ENCODE assay signal across 29 mouse cellular contexts in the genomic region with DNA sequence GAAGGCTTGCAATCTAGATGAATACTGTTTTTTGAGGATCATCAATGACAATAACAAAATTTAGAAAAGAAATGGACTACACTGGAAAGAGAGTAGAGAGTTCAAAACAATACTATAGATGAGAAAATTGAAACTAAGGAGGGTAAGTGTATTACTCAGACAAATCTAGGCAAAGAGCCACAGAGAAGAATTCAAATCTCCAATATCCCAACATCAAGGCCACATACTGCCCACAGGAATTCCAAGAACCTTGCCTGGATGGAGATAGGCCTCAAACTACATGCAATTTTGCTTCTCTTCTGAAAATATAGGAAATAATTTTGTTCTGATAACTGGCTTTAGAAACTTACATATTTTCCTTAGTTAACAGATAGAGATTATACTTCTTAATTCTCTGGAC. TPM values are rescaled to one million over a fixed set of nuclear protein-coding genes. Genes with fewer than 3 reads are reported as not detected.
"Had no signal": no experiment of that assay in that cellular context is flagged by ENCODE, and none has a peak within 500 bp of the region (broad histone marks: within the 10 kb centered on the region; RNA-seq: fewer than 3 reads in every experiment).

No protein-coding gene starts in this region.

- H3K4me3 ChIP-seq: gastrocnemius, adult 2 months; heart, embryonic 10.5 days; heart, embryonic 12.5 days; hindbrain, embryonic 10.5 days; hindbrain, embryonic 12.5 days; layer of hippocampus, adult 2 months; left cerebral cortex, adult 2 months; limb, embryonic 10.5 days; limb, embryonic 12.5 days; liver, embryonic 13.5 days; liver, embryonic 15.5 days had no signal

- H3K27ac ChIP-seq: gastrocnemius, adult 2 months; heart, embryonic 10.5 days; hindbrain, embryonic 10.5 days; hindbrain, embryonic 12.5 days; hindbrain, embryonic 14.5 days; hindbrain, postnatal 0 days; layer of hippocampus, adult 2 months; left cerebral cortex, adult 2 months; limb, embryonic 10.5 days; limb, embryonic 12.5 days; liver, embryonic 13.5 days; liver, embryonic 15.5 days had no signal

- H3K9ac ChIP-seq: heart, embryonic 12.5 days; hindbrain, embryonic 12.5 days; hindbrain, embryonic 14.5 days; limb, embryonic 12.5 days; liver, embryonic 13.5 days; liver, embryonic 15.5 days had no signal

- DNase-seq: gastrocnemius, adult 2 months; gastrocnemius, postnatal 10 days; gastrocnemius, postnatal 25 days; heart, adult 18-20 months; heart, postnatal 10 days; heart, postnatal 4 days; kidney, adult 18-20 months; kidney, adult 8-10 months; kidney, postnatal 10 days; kidney, postnatal 25 days; kidney, postnatal 4 days had no signal

- H3K27me3 ChIP-seq: heart, embryonic 12.5 days; hindbrain, embryonic 12.5 days; limb, embryonic 12.5 days; liver, embryonic 13.5 days; liver, embryonic 15.5 days had no signal

- H3K9me3 ChIP-seq: heart, embryonic 10.5 days; heart, embryonic 12.5 days; hindbrain, embryonic 10.5 days; hindbrain, embryonic 12.5 days; limb, embryonic 10.5 days; limb, embryonic 12.5 days; liver, embryonic 13.5 days; liver, embryonic 15.5 days had no signal

- H3K36me3 ChIP-seq: heart, embryonic 10.5 days; heart, embryonic 12.5 days; hindbrain, embryonic 10.5 days; hindbrain, embryonic 12.5 days; limb, embryonic 10.5 days; limb, embryonic 12.5 days; liver, embryonic 13.5 days; liver, embryonic 15.5 days had no signal

- H3K4me2 ChIP-seq: heart, embryonic 12.5 days; hindbrain, embryonic 12.5 days; hindbrain, embryonic 14.5 days; limb, embryonic 12.5 days; liver, embryonic 11.5 days; liver, embryonic 13.5 days; liver, embryonic 15.5 days had no signal

- ATAC-seq: hindbrain, postnatal 0 days; intestine, embryonic 16.5 days had no signal

- H3K4me1 ChIP-seq: heart, embryonic 10.5 days; heart, embryonic 12.5 days; hindbrain, embryonic 10.5 days; hindbrain, embryonic 12.5 days; limb, embryonic 10.5 days; limb, embryonic 12.5 days had no signal

RNA-seq across cellular contexts. Expression of gene Fasl, which starts 12.0 kb away (rescaled TPM):
- polyA plus RNA-seq: heart, embryonic 10.5 days; heart, embryonic 12.5 days; heart, embryonic 14.5 days; hindbrain, embryonic 10.5 days; hindbrain, embryonic 14.5 days; intestine, embryonic 14.5 days; intestine, embryonic 16.5 days; kidney, embryonic 14.5 days; kidney, embryonic 16.5 days; limb, embryonic 10.5 days; limb, embryonic 12.5 days; liver, embryonic 11.5 days; liver, embryonic 13.5 days had no signal
